Mouse (Mus musculus) embryonic facial prominence, embryonic 13.5 days (tissue): ENCODE results near the gene Ckap5. TPM values are rescaled to one million over a fixed set of nuclear protein-coding genes. Genes with fewer than 3 reads are reported as not detected.

Experiments
- ATAC-seq: fragments of 200-750 bp; cut with Nextera tagmentation; 2 replicates; pipeline ENCODE4 v1.8.0; 2017; ENCODE audit warnings: low read depth; ENCODE audit not compliant: insufficient number of reproducible peaks, insufficient read depth, low FRiP score, low TSS enrichment
- H3K27ac ChIP-seq: fragments of 300-500 bp; sonication (generic); 2 replicates; pipeline ENCODE4 v1.5.1; 2015; ENCODE audit warnings: moderate library complexity, mild to moderate bottlenecking, inconsistent platforms
- H3K27me3 ChIP-seq: fragments of 300-500 bp; sonication (generic); 2 replicates; pipeline ENCODE4 v1.6.1; 2015; ENCODE audit warnings: mild to moderate bottlenecking, inconsistent platforms
- H3K36me3 ChIP-seq: fragments of 300-500 bp; sonication (generic); 2 replicates; pipeline ENCODE4 v1.6.1; 2015; ENCODE audit warnings: mild to moderate bottlenecking, inconsistent platforms
- H3K4me1 ChIP-seq: fragments of 300-500 bp; sonication (generic); 2 replicates; pipeline ENCODE4 v1.6.1; 2015; ENCODE audit warnings: inconsistent platforms
- H3K4me2 ChIP-seq: fragments of 300-500 bp; sonication (generic); 2 replicates; pipeline ENCODE4 v1.6.1; 2015; ENCODE audit warnings: moderate library complexity, mild to moderate bottlenecking, inconsistent platforms
- H3K4me3 ChIP-seq: fragments of 300-500 bp; sonication (generic); 2 replicates; pipeline ENCODE4 v1.5.1; 2015; ENCODE audit warnings: mild to moderate bottlenecking, inconsistent platforms
- H3K9ac ChIP-seq: fragments of 300-500 bp; sonication (generic); 2 replicates; pipeline ENCODE4 v1.6.1; 2015; ENCODE audit warnings: mild to moderate bottlenecking, inconsistent platforms
- H3K9me3 ChIP-seq: fragments of 300-500 bp; sonication (generic); 2 replicates; pipeline ENCODE4 v1.6.1; 2016; ENCODE audit warnings: inconsistent platforms
- WGBS: fragments of 180-500 bp; shearing (Covaris S2); methylation state at CpG from one replicate; pipeline ENCODE4 v1.1.7; 2015; ENCODE audit warnings: mixed read lengths; 5-methylcytosine and 5-hydroxymethylcytosine counted together
- polyA plus RNA-seq: library from polyadenylated mRNA; unstranded; fragments of >200 nt; fragmentation: Nextera tagmentation; extraction: Ambion mirVana; gene quantifications from 2 replicates; pipeline ENCODE4 v1.2.1, GENCODE M21; 2015

The Ckap5 gene
- polyA plus RNA-seq, 1 experiment from 2014 or later: 103 TPM

GRCm38 (mm10) chr2:91644021-91644420, 117.5 kb downstream of the Ckap5 start:
- H3K9me3 ChIP-seq: no peaks in the 10 kb centered on the region
- WGBS: 93% methylated on average over 11 of the region's 11 CpGs
- H3K36me3 ChIP-seq: peaks cover 61% of the 10 kb centered on the region
- H3K4me2 ChIP-seq: no peak overlapping the region
- H3K27me3 ChIP-seq: no peaks in the 10 kb centered on the region
- H3K9ac ChIP-seq: no peak overlapping the region
- H3K4me1 ChIP-seq: peaks cover 11% of the 10 kb centered on the region
- no peak overlapping the region for H3K27ac ChIP-seq
- H3K4me3 ChIP-seq: no peak overlapping the region
- ATAC-seq: no peak

- H3K36me3 ChIP-seq: peaks cover 61% of the 10 kb centered on the region
- H3K27me3 ChIP-seq: no peaks in the 10 kb centered on the region
- no peak overlapping the region for H3K27ac ChIP-seq
- H3K9me3 ChIP-seq: no peaks in the 10 kb centered on the region
- WGBS: 97% methylated on average over 15 of the region's 15 CpGs
- no peak overlapping the region for H3K4me3 ChIP-seq
- no peak overlapping the region for H3K4me2 ChIP-seq
- no peak for ATAC-seq
- H3K4me1 ChIP-seq: peaks cover 11% of the 10 kb centered on the region
- H3K9ac ChIP-seq: no peak overlapping the region
Measured at GRCm38 (mm10) chr2:91645354-91645753, 118.8 kb downstream of the Ckap5 start.

- 95% methylated on average over 11 of the region's 11 CpGs for WGBS
- Histone ChIP-seq H3K9ac (no peak overlapping the region), H3K4me3 (no peak overlapping the region), H3K4me2 (no peak overlapping the region), H3K27me3 (no peaks in the 10 kb centered on the region), H3K36me3 (peaks cover 61% of the 10 kb centered on the region), H3K4me1 (peaks cover 14% of the 10 kb centered on the region), H3K27ac (no peak overlapping the region), H3K9me3 (no peaks in the 10 kb centered on the region)
- ATAC-seq: no peak
Measured at GRCm38 (mm10) chr2:91645811-91646210, 119.2 kb downstream of the Ckap5 start.

- Histone ChIP-seq H3K4me1 (peaks cover 20% of the 10 kb centered on the region), H3K27me3 (no peaks in the 10 kb centered on the region), H3K9me3 (no peaks in the 10 kb centered on the region), H3K9ac (no peak overlapping the region), H3K4me2 (no peak overlapping the region), H3K4me3 (no peak overlapping the region), H3K36me3 (peaks cover 61% of the 10 kb centered on the region), H3K27ac (no peak overlapping the region)
- ATAC-seq: no peak
- WGBS: 29% methylated on average over 1 of the region's 1 CpGs
Measured at GRCm38 (mm10) chr2:91646733-91647132, 120.2 kb downstream of the Ckap5 start.

GRCm38 (mm10) chr2:91649152-91649551, 122.6 kb downstream of the Ckap5 start:
- H3K4me3 ChIP-seq: peak overlapping the region; percentile 86
- peak overlapping the region; percentile 94 for H3K27ac ChIP-seq
- H3K27me3 ChIP-seq: no peaks in the 10 kb centered on the region
- no peaks in the 10 kb centered on the region for H3K9me3 ChIP-seq
- peaks cover 54% of the 10 kb centered on the region for H3K36me3 ChIP-seq
- 2% methylated on average over 15 of the region's 15 CpGs for WGBS
- H3K4me2 ChIP-seq: peak overlapping the region; percentile 94
- peak overlapping the region; percentile 94 for H3K9ac ChIP-seq
- no peak for ATAC-seq
- peaks cover 22% of the 10 kb centered on the region for H3K4me1 ChIP-seq

- peak; percentile 91 for ATAC-seq
- H3K27me3 ChIP-seq: no peaks in the 10 kb centered on the region
- peaks cover 54% of the 10 kb centered on the region for H3K36me3 ChIP-seq
- H3K4me2 ChIP-seq: peak within 1 kb of the TSS; percentile 94
- peak within 1 kb of the TSS; percentile 94 for H3K9ac ChIP-seq
- peak within 1 kb of the TSS; percentile 94 for H3K27ac ChIP-seq
- peak within 1 kb of the TSS; percentile 86 for H3K4me3 ChIP-seq
- H3K4me1 ChIP-seq: peaks cover 22% of the 10 kb centered on the region
- H3K9me3 ChIP-seq: no peaks in the 10 kb centered on the region
- WGBS: under 1% methylated on average over 44 of the region's 44 CpGs
Measured at GRCm38 (mm10) chr2:91649553-91650359, 123.2 kb downstream of the Ckap5 start, which contains the start of the genes Zfp408 and Arhgap1. Gene Zfp408, minus strand, starts transcription at chr2:91649791. Gene Arhgap1, plus strand, starts transcription at chr2:91649860.

GRCm38 (mm10) chr2:91650360-91650995, 123.9 kb downstream of the Ckap5 start:
- H3K4me1 ChIP-seq: peaks cover 22% of the 10 kb centered on the region
- peak overlapping the region; percentile 94 for H3K4me2 ChIP-seq
- H3K36me3 ChIP-seq: peaks cover 54% of the 10 kb centered on the region
- no peaks in the 10 kb centered on the region for H3K27me3 ChIP-seq
- peak overlapping the region; percentile 86 for H3K4me3 ChIP-seq
- peak overlapping the region; percentile 89 for H3K27ac ChIP-seq
- ATAC-seq: peak; percentile 43
- H3K9ac ChIP-seq: peak overlapping the region; percentile 94
- H3K9me3 ChIP-seq: no peaks in the 10 kb centered on the region
- 10% methylated on average over 16 of the region's 16 CpGs for WGBS

GRCm38 (mm10) chr2:91651458-91652258, 125.1 kb downstream of the Ckap5 start:
- ATAC-seq: no peak
- no peak overlapping the region for H3K4me3 ChIP-seq
- peaks cover 22% of the 10 kb centered on the region for H3K4me1 ChIP-seq
- 88% methylated on average over 14 of the region's 14 CpGs for WGBS
- no peaks in the 10 kb centered on the region for H3K9me3 ChIP-seq
- H3K27me3 ChIP-seq: no peaks in the 10 kb centered on the region
- H3K4me2 ChIP-seq: no peak overlapping the region
- H3K27ac ChIP-seq: no peak overlapping the region
- peaks cover 54% of the 10 kb centered on the region for H3K36me3 ChIP-seq
- H3K9ac ChIP-seq: 0 out of 2 replicates have a peak overlapping the region, but pooled peaks have one; percentile 1

GRCm38 (mm10) chr2:91652863-91653262, 126.3 kb downstream of the Ckap5 start:
- ATAC-seq: no peak
- H3K4me1 ChIP-seq: peaks cover 21% of the 10 kb centered on the region
- H3K4me2 ChIP-seq: no peak overlapping the region
- H3K27ac ChIP-seq: no peak overlapping the region
- H3K27me3 ChIP-seq: no peaks in the 10 kb centered on the region
- 65% methylated on average over 6 of the region's 6 CpGs for WGBS
- peaks cover 54% of the 10 kb centered on the region for H3K36me3 ChIP-seq
- no peaks in the 10 kb centered on the region for H3K9me3 ChIP-seq
- H3K4me3 ChIP-seq: no peak overlapping the region
- 0 out of 2 replicates have a peak overlapping the region, but pooled peaks have one; percentile 17 for H3K9ac ChIP-seq

GRCm38 (mm10) chr2:91655388-91655787, 128.8 kb downstream of the Ckap5 start:
- H3K27me3 ChIP-seq: no peaks in the 10 kb centered on the region
- peaks cover 75% of the 10 kb centered on the region for H3K36me3 ChIP-seq
- H3K9ac ChIP-seq: no peak overlapping the region
- H3K4me2 ChIP-seq: no peak overlapping the region
- H3K4me1 ChIP-seq: peaks cover 11% of the 10 kb centered on the region
- 95% methylated on average over 5 of the region's 5 CpGs for WGBS
- H3K4me3 ChIP-seq: no peak overlapping the region
- no peak overlapping the region for H3K27ac ChIP-seq
- H3K9me3 ChIP-seq: no peaks in the 10 kb centered on the region
- no peak for ATAC-seq

- Histone ChIP-seq H3K4me2 (no peak overlapping the region), H3K9me3 (no peaks in the 10 kb centered on the region), H3K27ac (no peak overlapping the region), H3K9ac (no peak overlapping the region), H3K4me3 (no peak overlapping the region), H3K36me3 (peaks cover 77% of the 10 kb centered on the region), H3K4me1 (peaks cover 8% of the 10 kb centered on the region), H3K27me3 (no peaks in the 10 kb centered on the region)
- ATAC-seq: no peak
- WGBS: 70% methylated on average over 6 of the region's 6 CpGs
Measured at GRCm38 (mm10) chr2:91655827-91656226, 129.3 kb downstream of the Ckap5 start.
